Mouse (Mus musculus) erythroblast, embryonic 14.5 days (primary cell): ENCODE data around the gene Dnm3. TPM values are rescaled to one million over a fixed set of nuclear protein-coding genes. Genes with fewer than 3 reads are reported as not detected.

Source experiments
- H3K27me3 ChIP-seq: 2 replicates; pipeline ENCODE4 v1.6.1; 2012; ENCODE audit warnings: inconsistent platforms; ENCODE audit not compliant: control insufficient read depth
- H3K36me3 ChIP-seq: 2 replicates; pipeline ENCODE4 v1.6.1; 2012; ENCODE audit warnings: mild to moderate bottlenecking, inconsistent platforms; ENCODE audit not compliant: control insufficient read depth
- H3K4me1 ChIP-seq: 2 replicates; pipeline ENCODE4 v1.6.1; 2012; ENCODE audit warnings: inconsistent platforms; ENCODE audit not compliant: control insufficient read depth
- H3K4me3 ChIP-seq: replicated peaks from 2 replicates; pipeline ENCODE3; 2012; ENCODE audit warnings: moderate library complexity, mild to moderate bottlenecking, inconsistent platforms
- H3K9me3 ChIP-seq: 2 replicates; pipeline ENCODE4 v1.6.1; 2012; ENCODE audit warnings: low read length, inconsistent platforms, mixed read lengths; ENCODE audit not compliant: control insufficient read depth
- GATA1 ChIP-seq: IDR thresholded peaks from 2 replicates; pipeline ENCODE4 v1.6.1; 2012; ENCODE audit warnings: low read length, inconsistent platforms, mixed read lengths
- TAL1 ChIP-seq: IDR thresholded peaks from 3 replicates; pipeline ENCODE4 v1.6.1; 2012; ENCODE audit warnings: low read length, inconsistent platforms, mixed read lengths
- polyA plus RNA-seq: library from polyadenylated mRNA; stranded (reverse); fragments of >175 nt; gene quantifications from 2 replicates; pipeline ENCODE4 v1.2.3, GENCODE M21; 2012

Gene Dnm3
- polyA plus RNA-seq, 1 experiment, result 0.01 TPM

DNA sequence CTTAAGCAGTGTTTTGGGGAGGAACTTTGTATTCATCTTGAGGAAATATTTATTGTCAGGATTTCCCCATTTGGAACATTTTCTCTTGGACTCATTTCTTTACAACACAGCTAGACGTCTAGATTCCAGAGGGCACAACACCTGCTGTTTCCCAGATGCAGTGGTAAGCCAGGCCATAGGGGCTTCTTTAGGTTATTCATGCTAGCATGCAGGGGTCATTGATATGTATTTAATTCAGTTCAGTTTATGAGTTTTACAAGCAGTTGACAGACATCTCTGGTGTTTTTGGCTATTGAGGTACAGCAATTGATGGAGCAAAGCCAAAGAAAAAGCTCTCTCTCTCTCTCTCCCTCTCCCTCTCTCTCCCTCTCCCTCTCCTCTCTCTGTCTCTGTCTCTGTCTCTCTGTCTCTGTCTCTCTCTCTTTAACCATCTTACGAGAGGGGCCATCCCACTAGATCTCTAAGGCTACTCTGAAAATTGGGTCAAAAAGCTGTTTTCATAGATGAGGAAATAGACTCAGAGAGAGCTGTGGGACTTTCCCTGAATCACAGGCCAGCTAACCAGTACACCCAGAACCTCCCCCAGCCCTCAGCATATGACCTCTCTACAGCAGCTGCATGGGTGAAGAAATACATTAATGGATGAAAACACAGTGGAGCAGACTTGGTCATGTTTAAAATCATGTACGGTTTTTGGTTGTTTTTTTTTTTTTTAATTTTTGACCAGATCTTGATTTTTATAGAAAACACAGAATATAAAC lies 384.8 kb downstream of the Dnm3 start:
- Histone ChIP-seq H3K36me3 (no peaks in the 10 kb centered on the region), H3K4me3 (no peak overlapping the region), H3K27me3 (no peaks in the 10 kb centered on the region), H3K4me1 (no peaks in the 10 kb centered on the region), H3K9me3 (no peaks in the 10 kb centered on the region)
- TF ChIP-seq TAL1 (no peak), GATA1 (no peak)

- Histone ChIP-seq H3K4me3 (no peak overlapping the region), H3K4me1 (no peaks in the 10 kb centered on the region), H3K27me3 (no peaks in the 10 kb centered on the region), H3K9me3 (no peaks in the 10 kb centered on the region), H3K36me3 (no peaks in the 10 kb centered on the region)
- no peak for TF ChIP-seq GATA1
- no peak for TF ChIP-seq TAL1
Observed at GRCm38 (mm10) chr1:162092401-162092800, 385.4 kb downstream of the Dnm3 start.

DNA sequence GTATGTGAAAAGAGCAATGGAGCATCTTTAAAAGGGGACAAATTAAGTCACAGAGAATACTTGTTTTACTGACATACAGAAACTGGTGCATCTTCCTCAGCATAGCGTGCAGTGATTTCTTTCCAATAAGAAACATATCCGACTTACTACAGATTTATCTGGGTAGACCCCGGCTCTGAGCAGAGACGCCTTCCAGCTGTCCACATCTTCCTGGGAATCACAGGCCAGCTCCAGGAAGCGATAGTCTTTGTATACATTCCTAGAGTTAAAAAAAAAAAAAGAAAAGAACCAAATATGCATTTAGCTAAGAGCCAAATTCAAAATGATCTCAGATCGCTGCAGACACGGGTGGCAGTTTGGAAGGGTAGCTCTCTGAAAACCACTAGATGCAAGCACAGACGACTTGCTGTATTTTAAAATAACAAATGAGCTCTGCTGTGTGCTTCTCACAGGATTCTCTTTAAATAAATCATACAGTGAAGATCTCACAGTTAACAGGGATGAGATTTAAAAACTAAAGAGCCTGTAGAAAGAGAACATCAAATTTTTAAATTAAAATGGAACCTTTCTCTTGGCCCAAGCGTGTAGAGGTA lies 393.9 kb downstream of the Dnm3 start:
- no peaks in the 10 kb centered on the region for H3K9me3 ChIP-seq
- H3K4me3 ChIP-seq, result no peak overlapping the region
- no peaks in the 10 kb centered on the region for H3K27me3 ChIP-seq
- no peaks in the 10 kb centered on the region for H3K36me3 ChIP-seq
- no peaks in the 10 kb centered on the region for H3K4me1 ChIP-seq
- TF ChIP-seq GATA1, result no peak
- no peak for TF ChIP-seq TAL1

DNA sequence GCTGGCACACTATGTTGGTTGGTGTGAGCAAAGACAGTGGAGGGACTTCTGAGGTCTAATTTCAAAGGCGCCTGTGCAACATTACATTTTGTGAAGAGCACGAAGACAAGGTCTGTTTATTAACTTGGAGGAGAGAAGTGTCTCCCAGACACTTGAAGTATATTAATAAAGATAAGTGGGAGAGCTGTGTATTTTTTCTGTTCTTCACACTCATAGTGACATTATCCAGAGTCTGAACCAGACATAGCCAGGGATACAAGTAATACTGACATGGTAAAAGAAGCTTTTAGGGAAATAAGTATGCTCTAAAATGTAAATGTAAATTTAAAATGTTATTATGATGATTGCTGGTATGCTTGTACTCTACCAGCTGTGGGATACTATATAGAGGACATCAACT lies 394.5 kb downstream of the Dnm3 start:
- Histone ChIP-seq H3K4me1 (no peaks in the 10 kb centered on the region), H3K4me3 (no peak overlapping the region), H3K36me3 (no peaks in the 10 kb centered on the region), H3K27me3 (no peaks in the 10 kb centered on the region), H3K9me3 (no peaks in the 10 kb centered on the region)
- no peak for TF ChIP-seq TAL1
- TF ChIP-seq GATA1, result no peak

- no peaks in the 10 kb centered on the region for H3K4me1 ChIP-seq
- no peak for TF ChIP-seq TAL1
- no peak for TF ChIP-seq GATA1
Observed at GRCm38 (mm10) chr1:162082711-162083110, 395.1 kb downstream of the Dnm3 start.

DNA sequence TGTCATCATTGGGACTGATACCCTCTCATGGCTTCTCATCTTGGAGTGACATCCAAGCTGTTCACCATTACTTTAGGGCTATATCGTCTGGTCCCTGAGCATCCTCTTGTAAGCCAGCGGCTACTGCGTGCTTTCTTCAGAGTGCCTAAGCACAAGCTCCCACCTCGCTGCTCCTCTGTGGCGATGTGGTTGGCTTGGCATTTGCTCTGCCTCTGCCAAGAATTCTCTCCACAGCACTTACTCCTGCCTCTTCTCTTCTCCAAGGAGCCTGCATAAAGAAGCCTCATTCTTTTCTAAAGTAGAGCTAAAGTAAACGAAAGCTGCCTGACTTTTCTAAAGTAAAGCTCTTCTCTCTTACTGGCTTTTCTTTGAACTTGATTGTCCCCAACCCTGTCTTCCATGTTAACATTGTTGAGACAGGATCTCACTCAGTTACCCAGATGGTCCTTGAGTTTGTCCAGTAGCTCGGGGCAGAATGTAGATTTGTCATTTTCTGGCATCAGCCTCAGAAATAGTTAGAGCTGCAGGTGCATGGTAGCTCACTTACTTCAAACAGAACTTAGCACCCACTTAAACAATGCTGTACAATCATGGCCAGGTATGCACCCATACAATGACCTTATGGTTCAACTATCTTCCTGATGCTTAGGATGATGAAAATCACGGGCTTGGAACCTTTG lies 396.0 kb downstream of the Dnm3 start:
- H3K27me3 ChIP-seq, result no peaks in the 10 kb centered on the region
- H3K36me3 ChIP-seq, result no peaks in the 10 kb centered on the region
- H3K4me3 ChIP-seq, result no peak overlapping the region
- H3K9me3 ChIP-seq, result no peaks in the 10 kb centered on the region
- TF ChIP-seq TAL1 (no peak), GATA1 (no peak)
- H3K4me1 ChIP-seq, result no peaks in the 10 kb centered on the region

More at GRCm38 (mm10) chr1:162082711-162083110, 395.1 kb downstream of the Dnm3 start:
- Histone ChIP-seq H3K4me3 (no peak overlapping the region), H3K27me3 (no peaks in the 10 kb centered on the region), H3K36me3 (no peaks in the 10 kb centered on the region), H3K9me3 (no peaks in the 10 kb centered on the region)

- TF ChIP-seq TAL1, result no peak
- no peak for TF ChIP-seq GATA1
- H3K27me3 ChIP-seq, result no peaks in the 10 kb centered on the region
- H3K36me3 ChIP-seq, result no peaks in the 10 kb centered on the region
- no peak overlapping the region for H3K4me3 ChIP-seq
- no peaks in the 10 kb centered on the region for H3K4me1 ChIP-seq
- H3K9me3 ChIP-seq, result no peaks in the 10 kb centered on the region
Observed at GRCm38 (mm10) chr1:162079989-162080388, 397.8 kb downstream of the Dnm3 start.

DNA sequence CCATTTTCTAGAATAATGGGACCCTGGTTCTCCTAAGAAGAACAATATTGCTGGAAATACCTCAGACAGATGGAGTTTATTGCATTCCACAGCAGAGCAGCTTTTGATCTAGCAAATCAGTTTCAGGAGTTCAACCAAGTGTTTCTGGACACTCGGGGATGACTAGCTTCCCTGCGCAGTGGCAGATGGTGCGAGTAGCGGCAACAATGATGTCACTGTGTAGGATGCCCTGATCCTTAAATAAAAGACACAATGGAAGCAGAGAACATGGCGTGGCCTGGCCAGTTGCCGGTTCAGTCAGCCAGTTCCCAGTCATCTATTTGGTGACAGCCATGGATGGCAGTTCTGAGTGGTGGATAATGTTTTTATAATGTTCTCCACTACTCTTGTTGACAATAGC lies 400.4 kb downstream of the Dnm3 start:
- Histone ChIP-seq H3K36me3 (no peaks in the 10 kb centered on the region), H3K4me3 (no peak overlapping the region), H3K27me3 (no peaks in the 10 kb centered on the region), H3K4me1 (no peaks in the 10 kb centered on the region), H3K9me3 (no peaks in the 10 kb centered on the region)
- TF ChIP-seq TAL1 (no peak), GATA1 (no peak)

DNA sequence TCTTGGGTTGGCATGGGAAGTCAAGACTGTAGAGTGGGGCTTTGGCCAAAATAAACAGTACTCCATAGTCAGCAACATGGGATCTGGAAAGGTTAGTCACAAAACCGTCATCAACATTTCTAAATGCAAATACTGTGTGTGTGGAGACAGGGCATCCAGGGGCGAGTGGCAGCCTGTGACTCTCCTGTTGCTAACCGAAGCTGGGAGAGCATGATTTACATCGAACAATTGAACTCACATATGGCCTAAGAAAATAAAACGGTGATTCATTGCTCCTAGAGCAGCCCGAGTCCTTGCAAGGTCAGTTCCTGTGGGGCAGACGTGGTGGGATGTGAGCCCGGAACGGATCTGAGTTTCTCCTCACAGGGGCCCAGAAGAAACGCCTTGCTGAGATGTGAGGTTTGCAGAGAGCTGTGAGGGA lies 401.2 kb downstream of the Dnm3 start:
- H3K36me3 ChIP-seq, result no peaks in the 10 kb centered on the region
- no peaks in the 10 kb centered on the region for H3K4me1 ChIP-seq
- H3K9me3 ChIP-seq, result no peaks in the 10 kb centered on the region
- H3K4me3 ChIP-seq, result no peak overlapping the region
- no peaks in the 10 kb centered on the region for H3K27me3 ChIP-seq
- TF ChIP-seq TAL1, result no peak
- no peak for TF ChIP-seq GATA1
